Mouse (Mus musculus) G1E (cell line): ENCODE measurements around the gene Zbtb17.

ENCODE experiments used
- CTCF ChIP-seq: IDR thresholded peaks from 2 replicates; pipeline ENCODE4 v1.5.1; 2012; ENCODE audit warnings: low read depth, low read length, inconsistent platforms, mixed read lengths
- GATA1 ChIP-seq: IDR thresholded peaks from 2 replicates; pipeline ENCODE4 v1.6.1; 2012; ENCODE audit warnings: borderline replicate concordance, low read length, inconsistent platforms, mixed read lengths
- POLR2AphosphoS5 ChIP-seq: IDR thresholded peaks from 2 replicates; pipeline ENCODE4 v1.6.1; 2012; ENCODE audit warnings: low read depth, low read length, inconsistent platforms; ENCODE audit not compliant: insufficient replicate concordance

GRCm38 (mm10) chr4:141411430-141411992 lies 32.9 kb upstream of the Zbtb17 start:
- no peak for TF ChIP-seq CTCF
- TF ChIP-seq GATA1, result no peak
- no peak for TF ChIP-seq POLR2AphosphoS5
